Mouse (Mus musculus) liver, postnatal 0 days (tissue): ENCODE measurements at regions not wholly inside any gene's neighbourhood (a gene's known extent, or its start where the extent isn't known, plus 50 kb on each side); places are given as distances from the start of the nearest gene placed in this dataset.

Experiments
- CTCF ChIP-seq: sonication (generic); IDR thresholded peaks from 2 replicates; pipeline ENCODE4 v1.5.1; 2016; ENCODE audit warnings: antibody characterized with exemption, low read depth
- EP300 ChIP-seq: IDR thresholded peaks from 2 replicates; pipeline ENCODE4 v1.6.1; 2016; ENCODE audit warnings: antibody characterized with exemption, low read depth, mild to moderate bottlenecking

DNA sequence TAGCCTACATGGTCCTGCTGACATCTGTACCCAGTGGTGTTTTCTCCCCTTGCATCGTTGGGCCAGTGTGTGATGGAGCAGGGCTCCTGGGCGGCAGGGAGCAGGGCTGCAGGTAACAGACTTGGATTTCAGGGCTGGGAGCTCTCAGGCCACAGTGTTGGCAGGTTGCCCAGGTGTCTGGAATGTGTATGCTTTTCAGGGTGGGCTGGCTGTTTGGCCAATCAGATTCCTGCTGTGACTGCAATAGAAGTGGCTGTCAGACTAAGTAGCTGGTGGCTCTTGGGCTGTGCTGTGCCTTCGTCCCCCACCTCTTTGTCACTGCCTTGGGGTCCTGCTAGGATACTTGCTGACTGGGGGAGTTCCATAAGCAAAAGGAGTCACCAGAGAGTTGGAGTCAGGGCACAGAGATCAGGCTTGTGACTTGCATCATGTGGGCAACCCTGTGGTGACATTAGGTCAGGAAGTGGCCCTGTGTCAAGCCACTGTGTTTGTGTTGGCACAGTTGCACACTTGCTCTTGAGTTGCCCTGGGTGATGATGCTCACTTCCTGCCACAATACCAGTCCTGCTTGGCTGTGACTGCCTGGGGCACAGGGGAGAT lies 183.1 kb downstream of the Fgf9 start:
- TF ChIP-seq CTCF, result no peak
- TF ChIP-seq EP300, result no peak
